Mouse (Mus musculus): ENCODE data around the gene Zfp933.
"Not testable (repeated sequence)": the region's sequence is repeated elsewhere in the genome, so short reads cannot be mapped to it uniquely, and the experiment has no call there.

Zfp933 gene

DNA sequence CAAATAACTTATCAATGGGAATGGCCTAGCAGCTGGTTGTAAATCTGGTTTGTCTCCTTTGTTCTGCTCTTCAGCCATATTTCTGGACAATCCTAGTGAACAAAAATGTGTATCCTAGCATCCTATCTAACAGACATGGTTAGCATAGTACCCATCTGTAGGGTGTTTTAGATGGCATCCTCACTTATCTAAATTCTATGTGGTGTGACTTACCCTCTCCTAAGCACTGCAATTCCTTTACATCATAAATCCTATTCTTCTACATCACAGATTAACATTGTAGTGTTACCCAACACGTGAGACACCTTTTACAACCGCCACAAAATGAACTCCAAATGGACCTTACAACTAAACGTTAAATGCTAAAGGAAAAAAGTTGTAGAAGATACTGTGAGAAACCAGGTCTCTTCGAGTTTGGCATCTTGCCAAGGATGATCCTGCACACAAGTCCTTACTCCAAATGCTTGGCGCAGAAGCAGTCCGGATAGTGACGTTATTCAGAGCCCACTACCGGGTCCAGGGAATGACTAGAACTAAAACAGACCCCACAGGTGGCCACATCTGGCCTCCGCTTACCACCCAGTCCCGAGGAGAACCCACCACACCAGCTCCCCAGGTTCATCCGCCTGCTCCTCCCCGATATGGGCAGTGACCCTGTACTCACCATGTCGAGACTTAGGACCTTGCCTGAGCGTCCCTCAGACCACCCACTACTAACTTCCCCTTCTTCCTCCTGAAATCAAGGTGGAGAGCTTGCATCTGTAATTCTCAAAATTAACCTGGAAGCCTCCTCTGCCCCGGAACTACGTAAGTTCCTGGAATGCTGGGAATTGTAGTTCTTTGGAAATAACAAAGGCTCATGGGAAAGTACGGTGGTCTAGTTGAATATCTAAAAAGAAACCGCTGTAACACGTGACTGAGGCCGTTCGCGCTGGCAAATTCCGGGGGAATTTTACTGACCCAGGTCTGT, at the start of gene Zfp933:
Zfp933 (minus strand) TSS at position 753 of the 970 bp plus-strand sequence.
- peak; percentile 87 for DNase-seq (ENCODE audit: low read depth)

DNA sequence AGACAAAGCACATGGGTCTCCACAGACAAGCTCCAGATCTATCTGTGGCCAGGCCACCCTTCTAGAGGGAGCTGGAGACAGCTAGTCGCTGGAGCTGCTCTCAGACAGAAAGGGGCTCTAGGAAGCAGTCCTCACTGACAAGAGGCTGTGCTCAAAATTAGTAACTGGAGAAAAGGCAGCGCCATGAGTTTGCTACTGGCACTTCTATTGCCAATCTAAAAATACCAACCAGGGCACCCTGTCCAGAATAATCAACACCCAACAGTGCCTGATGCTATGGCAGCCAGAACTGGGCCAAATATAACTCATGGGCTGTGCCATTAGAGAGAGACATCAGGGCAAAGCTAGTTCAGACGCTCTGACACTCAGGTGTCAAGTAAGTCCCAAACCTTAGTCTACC, 49.2 kb upstream of the Zfp933 start:
- DNase-seq (ENCODE audit: low read depth): no peak

DNA sequence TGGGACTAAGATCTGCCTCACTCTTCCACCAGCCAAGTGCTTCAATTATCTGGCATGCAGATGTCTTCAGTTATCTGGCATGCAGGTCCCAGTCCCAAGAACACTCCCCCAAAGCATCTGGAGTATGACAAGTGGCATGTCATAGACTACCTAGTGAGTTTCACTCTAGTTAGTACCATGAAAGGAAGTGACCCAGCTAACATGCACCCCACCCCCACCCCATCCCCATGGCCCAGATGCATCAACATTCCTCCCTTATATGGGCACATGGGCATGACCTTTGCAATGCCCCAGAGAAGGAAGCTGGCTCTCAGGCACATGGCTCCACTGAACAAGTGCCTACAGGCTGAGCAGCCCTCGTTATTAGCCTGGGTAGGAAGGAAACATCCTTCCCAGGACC, 48.2 kb upstream of the Zfp933 start:
- DNase-seq (ENCODE audit: low read depth): no peak

DNA sequence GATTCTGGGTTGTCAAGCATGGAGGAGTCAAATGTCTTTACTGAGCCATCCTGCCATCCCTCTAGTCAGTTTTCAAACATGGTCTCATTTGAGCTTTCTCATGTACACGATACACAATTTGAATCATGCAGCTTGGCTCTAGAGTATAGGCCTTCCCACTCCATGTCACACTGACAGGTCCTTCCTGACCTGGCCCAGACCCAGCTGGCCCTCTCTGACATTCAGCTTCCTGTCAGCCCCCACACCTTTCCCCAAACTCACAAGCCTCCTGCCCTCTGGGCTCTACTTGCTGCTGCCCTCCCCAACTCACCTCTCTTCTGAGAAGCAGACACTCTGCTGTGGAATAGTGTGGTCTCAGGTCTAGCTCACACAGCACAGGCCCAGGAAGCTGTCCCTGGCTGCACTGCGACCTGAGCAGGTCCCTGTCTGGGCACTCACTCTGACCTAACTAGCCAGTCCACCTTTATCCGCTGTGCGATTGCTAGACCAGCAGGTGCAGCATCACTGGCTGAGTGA, 47.7 kb upstream of the Zfp933 start:
- no peak for DNase-seq (ENCODE audit: low read depth)

DNA sequence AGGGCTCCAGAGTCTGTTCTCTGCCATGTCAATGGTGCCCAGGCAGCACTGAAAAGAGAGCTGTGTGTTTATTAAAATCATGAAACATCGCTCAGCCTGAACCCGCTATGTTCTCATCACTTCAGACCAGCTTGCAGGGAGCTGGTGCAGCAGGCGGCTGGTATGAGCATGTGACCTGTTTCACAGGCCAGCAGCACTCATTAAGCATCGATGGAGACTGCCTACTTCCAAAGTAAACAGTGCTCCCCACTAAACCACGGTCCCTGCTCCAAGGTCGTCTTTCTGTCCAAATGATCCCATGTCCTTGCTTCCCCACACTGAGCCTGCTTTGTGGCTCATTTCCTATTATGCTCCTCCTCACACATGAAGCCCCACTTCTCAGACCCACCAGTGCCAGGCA, 42.2 kb upstream of the Zfp933 start:
- no peak for DNase-seq (ENCODE audit: low read depth)

GRCm38 (mm10) chr4:147888237-147888636, 40.1 kb upstream of the Zfp933 start:
- no peak for DNase-seq (ENCODE audit: low read depth)

- no peak for DNase-seq (ENCODE audit: low read depth)
These were observed 39.1 kb upstream of the Zfp933 start for GRCm38 (mm10) chr4:147887277-147887676.

DNA sequence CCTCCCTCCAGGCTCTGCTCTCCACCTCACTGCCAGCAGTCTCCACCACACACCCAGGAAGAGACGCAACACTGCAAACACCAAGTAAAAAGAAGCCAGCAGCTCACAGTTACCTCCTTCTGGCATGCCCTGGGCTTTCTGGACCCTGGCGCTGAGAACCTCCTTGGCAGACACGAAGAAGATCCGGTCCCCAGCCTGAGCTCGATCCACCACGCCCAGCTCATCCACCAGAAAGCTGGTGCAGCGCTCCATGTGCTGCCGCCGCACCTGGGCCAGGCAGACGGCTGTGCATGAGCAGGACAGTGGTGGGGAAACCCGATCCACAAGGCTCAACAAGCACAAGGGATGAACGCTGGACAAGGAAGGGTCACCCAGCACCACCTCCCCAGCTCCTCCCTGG, 38.0 kb upstream of the Zfp933 start:
- no peak for DNase-seq (ENCODE audit: low read depth)

GRCm38 (mm10) chr4:147884138-147884537, 36.0 kb upstream of the Zfp933 start:
- DNase-seq (ENCODE audit: low read depth): no peak

GRCm38 (mm10) chr4:147883041-147883440, 34.9 kb upstream of the Zfp933 start:
- no peak for DNase-seq (ENCODE audit: low read depth)

- DNase-seq (ENCODE audit: low read depth): no peak
These were observed 33.6 kb upstream of the Zfp933 start for GRCm38 (mm10) chr4:147881792-147882191.

DNA sequence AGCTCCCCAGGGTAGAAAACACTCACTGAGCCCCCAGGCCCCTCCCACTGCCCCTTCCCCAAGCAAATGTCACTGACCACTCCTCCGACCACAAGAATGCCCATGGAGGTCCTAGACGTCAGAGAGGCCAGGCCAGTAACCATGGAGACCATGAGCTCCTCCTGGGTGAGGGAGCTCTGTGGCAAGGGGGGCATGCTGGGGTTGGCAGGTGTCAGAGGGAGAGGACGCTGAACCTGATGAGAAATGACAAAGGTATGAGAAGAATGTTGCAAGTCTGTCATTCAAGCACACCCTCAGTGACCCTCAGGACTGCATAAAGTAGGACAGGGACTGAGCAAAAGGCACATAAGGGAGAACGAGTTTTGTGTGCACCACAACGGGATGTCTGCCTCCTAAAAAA, 31.7 kb upstream of the Zfp933 start:
- DNase-seq (ENCODE audit: low read depth): no peak

DNA sequence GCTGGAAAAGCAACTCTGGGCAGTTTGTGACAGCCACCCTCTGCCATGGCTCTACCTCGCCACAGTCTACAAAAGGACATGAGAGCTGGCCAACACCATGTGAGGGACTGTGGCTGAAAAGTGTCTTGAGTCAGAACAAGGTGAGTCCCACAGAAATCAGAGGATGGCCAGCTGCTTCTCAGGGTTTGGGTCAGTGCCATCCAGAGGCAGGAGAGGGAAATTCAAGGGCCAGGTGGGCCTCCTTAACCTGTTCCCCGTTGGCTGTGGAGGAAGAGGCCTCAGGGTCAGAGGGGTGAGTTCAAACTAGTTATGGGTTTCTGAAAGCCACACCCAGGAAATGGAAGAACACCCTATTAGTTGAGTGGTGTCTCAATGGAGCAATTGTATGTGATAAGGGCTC, 31.3 kb upstream of the Zfp933 start:
- no peak for DNase-seq (ENCODE audit: low read depth)

GRCm38 (mm10) chr4:147878537-147878936, 30.4 kb upstream of the Zfp933 start:
- DNase-seq (ENCODE audit: low read depth): no peak

- no peak for DNase-seq (ENCODE audit: low read depth)
These were observed 27.8 kb upstream of the Zfp933 start for GRCm38 (mm10) chr4:147875852-147876575.

- peak; percentile 20 for DNase-seq (ENCODE audit: low read depth)
These were observed 21.1 kb upstream of the Zfp933 start for GRCm38 (mm10) chr4:147869238-147869637.

GRCm38 (mm10) chr4:147868450-147869031, 20.4 kb upstream of the Zfp933 start, which contains the start of the genes Miip and Fv1:
TSS of gene Miip (minus strand) at chr4:147868816.
TSS of gene Fv1 (plus strand) at chr4:147868979.
- DNase-seq (ENCODE audit: low read depth): peak; percentile 97

DNA sequence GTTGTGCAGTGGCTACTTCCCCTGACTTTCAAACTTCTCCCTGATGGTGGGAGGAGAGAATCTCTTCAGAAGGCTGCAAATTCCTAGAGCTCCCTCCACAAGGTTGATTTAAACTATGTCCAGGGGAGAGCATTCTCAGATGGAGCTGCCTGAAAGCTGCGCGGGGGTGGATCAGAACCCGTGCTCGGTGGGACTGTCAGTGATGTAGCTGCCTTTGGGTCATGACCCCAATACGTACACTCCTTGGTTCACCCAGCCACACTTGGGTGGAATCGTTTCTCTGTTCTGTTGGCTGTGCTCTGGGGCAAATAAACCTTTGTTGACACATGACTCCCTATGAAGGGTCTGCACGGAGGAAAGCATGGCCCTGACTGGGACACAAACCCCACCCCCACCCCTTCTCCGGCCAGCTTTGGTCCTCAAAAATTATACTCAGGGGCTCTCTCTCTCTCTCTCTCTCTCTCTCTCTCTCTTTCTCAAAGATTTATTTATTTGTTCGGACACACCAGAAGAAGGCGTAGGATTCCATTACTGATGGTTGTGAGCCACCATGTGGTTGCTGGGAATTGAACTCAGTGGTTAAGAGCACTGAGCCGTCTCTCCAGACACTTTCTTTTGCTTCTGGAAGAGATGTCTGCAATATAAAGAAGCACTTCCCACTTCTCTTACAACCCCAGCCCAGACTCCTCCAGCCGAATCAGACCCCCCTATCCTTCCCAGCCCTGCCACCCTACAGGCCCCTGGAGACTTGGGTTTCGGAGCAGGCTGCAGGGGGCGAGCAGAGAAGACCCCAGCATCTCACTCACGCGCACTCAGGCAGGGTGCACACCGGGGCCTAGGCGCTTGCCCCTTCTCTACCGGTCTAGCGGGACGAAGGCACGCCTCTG, 19.6 kb upstream of the Zfp933 start:
- no peak for DNase-seq (ENCODE audit: low read depth)

GRCm38 (mm10) chr4:147866793-147867192, 18.6 kb upstream of the Zfp933 start:
- not testable (repeated sequence) for DNase-seq (ENCODE audit: low read depth)

- no peak for DNase-seq (ENCODE audit: low read depth)
These were observed 17.9 kb upstream of the Zfp933 start for GRCm38 (mm10) chr4:147866056-147866455.

- no peak for DNase-seq (ENCODE audit: low read depth)
These were observed 17.5 kb upstream of the Zfp933 start for GRCm38 (mm10) chr4:147865651-147866050.
